Mouse (Mus musculus): ENCODE measurements around the gene Wbp2. TPM values are rescaled to one million over a fixed set of nuclear protein-coding genes. Genes with fewer than 3 reads are reported as not detected.

Gene Wbp2
- 43.1 and 47.9 TPM in 2 replicates for polyA plus RNA-seq (2015; fragmentation: Nextera tagmentation; extraction: Ambion mirVana)

DNA sequence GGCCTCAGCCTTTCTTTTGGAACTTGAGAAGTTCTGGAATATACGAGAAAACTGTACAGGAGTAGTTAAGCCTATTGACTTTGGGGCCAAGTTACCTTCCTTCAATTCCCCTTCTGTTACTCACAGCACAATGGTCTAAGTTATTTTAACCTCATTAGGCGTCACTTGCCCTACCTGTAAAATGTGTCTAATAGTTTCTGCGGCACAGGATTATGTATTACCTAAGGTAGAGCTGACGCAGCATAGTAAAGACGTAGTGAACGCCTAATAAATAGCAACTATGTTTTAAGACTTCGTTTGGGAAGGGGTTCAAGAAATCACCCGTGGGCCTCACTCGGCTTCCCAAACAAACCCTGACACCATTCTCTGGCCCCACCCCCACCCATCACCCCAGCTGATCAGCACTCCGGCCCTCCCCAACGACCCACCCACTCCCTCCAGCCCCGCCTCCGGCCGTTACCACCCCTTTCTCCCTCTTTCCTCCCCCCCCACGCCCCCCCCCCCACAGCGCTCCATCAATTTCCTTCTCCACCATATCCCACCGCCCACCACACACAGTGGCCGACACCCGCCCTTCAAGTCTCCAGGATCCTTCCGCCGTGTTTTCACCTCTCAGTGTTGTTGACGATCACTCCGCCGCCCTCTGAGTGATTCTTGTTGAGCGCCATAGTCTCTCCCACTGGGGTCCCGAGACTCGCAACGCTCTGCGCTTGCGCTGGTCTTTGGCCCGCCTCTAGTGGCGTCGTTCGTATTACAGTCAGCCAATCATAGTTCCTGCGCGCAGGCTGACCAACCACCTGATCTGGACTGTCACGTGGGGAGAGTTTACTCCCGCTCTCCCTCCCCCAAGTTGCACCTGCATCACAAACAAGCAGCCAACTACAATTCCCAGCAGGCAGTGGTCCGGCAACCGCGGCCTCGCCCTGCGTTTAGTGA, at the start of gene Wbp2:
Gene Wbp2 (minus strand): TSS at position 738 of the 936 bp plus-strand sequence.
- Histone ChIP-seq H3K4me1 (peaks cover 21% of the 10 kb centered on the region), H3K36me3 (peaks cover 26% of the 10 kb centered on the region), H3K27ac (peak within 1 kb of the TSS; percentile 75), H3K27me3 (no peaks in the 10 kb centered on the region), H3K9ac (peak within 1 kb of the TSS; percentile 55), H3K4me2 (replicated peaks) (peak within 1 kb of the TSS; percentile 67), H3K4me3 (peak within 1 kb of the TSS; percentile 49), H3K9me3 (no peaks in the 10 kb centered on the region)
- 3% methylated on average over 40 of the region's 43 CpGs for WGBS
- ATAC-seq (ENCODE audit: low FRiP score, low read depth) = peak; percentile 96

DNA sequence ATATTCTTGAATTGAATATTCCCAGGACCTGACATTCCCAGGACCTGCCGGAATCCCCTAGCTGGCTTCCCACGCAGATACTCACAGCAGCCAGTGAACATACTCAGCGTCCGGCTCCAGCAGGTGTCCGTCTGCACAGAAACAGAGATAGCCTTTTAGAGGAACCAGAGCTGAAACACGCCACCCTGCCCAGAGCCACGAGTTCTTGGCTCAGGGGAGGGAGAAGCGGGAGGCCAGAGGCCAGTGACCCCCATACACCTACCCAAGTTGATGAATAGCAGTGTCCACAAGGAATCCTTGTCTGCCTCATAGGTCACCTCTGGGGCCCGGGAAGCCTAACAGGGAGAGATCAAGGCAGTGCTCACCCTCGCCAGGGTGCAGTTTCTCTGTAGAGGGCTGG, 47.4 kb upstream of the Wbp2 start:
- 82% methylated on average over 10 of the region's 10 CpGs for WGBS
- Histone ChIP-seq H3K27me3 (no peaks in the 10 kb centered on the region), H3K9ac (no peak overlapping the region), H3K9me3 (no peaks in the 10 kb centered on the region), H3K4me2 (replicated peaks) (no peak overlapping the region), H3K36me3 (peaks cover 45% of the 10 kb centered on the region), H3K27ac (no peak overlapping the region), H3K4me1 (peaks cover 39% of the 10 kb centered on the region), H3K4me3 (no peak overlapping the region)
- no peak for ATAC-seq (ENCODE audit: low FRiP score, low read depth)

DNA sequence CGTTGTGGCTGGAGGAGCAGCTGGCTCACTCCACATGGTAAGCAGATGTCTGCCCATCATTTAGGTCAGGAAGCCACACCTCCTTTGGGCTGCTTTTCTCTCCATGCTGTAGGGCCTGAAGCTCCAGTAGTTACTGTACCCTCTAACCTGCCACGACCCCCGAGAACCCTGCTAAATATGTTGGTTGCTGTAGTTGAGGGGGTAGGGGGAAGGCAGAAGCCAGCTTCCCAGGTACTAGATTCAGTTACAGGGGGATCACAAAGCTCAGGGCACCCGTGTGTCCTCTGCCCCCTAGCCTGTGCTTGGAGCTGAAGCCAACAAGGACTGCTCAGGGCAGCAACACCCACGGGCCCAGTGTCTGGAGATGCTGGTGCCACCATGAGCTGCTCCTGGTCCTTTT, 46.7 kb upstream of the Wbp2 start:
- Histone ChIP-seq H3K4me2 (replicated peaks) (no peak overlapping the region), H3K9me3 (no peaks in the 10 kb centered on the region), H3K4me1 (peaks cover 40% of the 10 kb centered on the region), H3K4me3 (no peak overlapping the region), H3K9ac (no peak overlapping the region), H3K27me3 (no peaks in the 10 kb centered on the region), H3K27ac (no peak overlapping the region), H3K36me3 (peaks cover 45% of the 10 kb centered on the region)
- no peak for ATAC-seq (ENCODE audit: low FRiP score, low read depth)
- 52% methylated on average over 5 of the region's 5 CpGs for WGBS

GRCm38 (mm10) chr11:116132366-116133333, 45.9 kb upstream of the Wbp2 start:
- no peak for ATAC-seq (ENCODE audit: low FRiP score, low read depth)
- H3K36me3 ChIP-seq = peaks cover 45% of the 10 kb centered on the region
- no peak overlapping the region for H3K4me2 ChIP-seq (replicated peaks)
- 75% methylated on average over 16 of the region's 16 CpGs for WGBS
- no peak overlapping the region for H3K27ac ChIP-seq
- H3K4me1 ChIP-seq = peaks cover 42% of the 10 kb centered on the region
- no peak overlapping the region for H3K9ac ChIP-seq
- no peak overlapping the region for H3K4me3 ChIP-seq
- H3K9me3 ChIP-seq = no peaks in the 10 kb centered on the region
- no peaks in the 10 kb centered on the region for H3K27me3 ChIP-seq

DNA sequence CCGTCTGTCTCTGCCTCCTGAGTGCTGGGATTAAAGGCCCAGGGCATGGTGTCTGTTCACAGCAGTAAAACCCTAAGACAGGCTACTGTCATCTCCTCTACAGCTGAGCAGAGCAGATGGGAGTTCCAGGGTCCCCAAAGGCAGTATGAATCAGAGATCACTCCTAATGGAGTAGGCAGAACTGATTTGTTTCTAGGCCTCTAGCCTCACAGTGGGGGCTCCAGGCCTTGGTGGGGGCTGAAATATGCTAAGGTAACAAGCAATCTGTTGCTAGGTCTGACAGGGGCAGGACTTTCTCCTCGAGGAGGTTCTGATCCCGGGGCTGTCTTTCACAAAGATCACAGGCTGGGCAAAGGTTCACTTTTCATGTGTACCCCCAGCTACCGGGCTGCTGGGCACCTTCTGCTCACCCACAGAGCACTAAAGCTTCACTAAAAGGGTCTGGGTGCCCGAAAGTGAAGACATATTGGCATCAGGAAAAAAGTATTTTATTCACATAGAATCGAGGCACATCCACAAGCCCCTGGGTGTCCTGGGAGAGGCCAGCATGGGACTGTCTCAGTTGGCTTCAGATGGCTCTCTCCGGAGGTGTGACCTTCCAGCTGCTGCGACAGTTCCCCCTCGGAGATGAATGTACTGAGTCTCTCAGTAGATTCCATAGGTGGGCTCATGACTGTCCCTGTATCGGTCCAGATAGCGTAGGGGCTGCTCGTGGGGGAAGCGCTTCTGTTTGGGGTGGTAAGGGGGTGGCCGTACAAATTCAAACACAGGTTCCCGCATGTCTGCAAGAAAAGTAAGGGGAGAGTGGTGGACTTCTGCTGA, 44.8 kb upstream of the Wbp2 start:
- 80% methylated on average over 15 of the region's 15 CpGs for WGBS
- Histone ChIP-seq H3K27me3 (no peaks in the 10 kb centered on the region), H3K4me1 (peaks cover 44% of the 10 kb centered on the region), H3K36me3 (peaks cover 45% of the 10 kb centered on the region), H3K9ac (peak overlapping the region; percentile 81), H3K9me3 (no peaks in the 10 kb centered on the region), H3K4me2 (replicated peaks) (peak overlapping the region; percentile 76), H3K4me3 (peak overlapping the region; percentile 63), H3K27ac (peak overlapping the region; percentile 88; the same call in 1 of the 2 replicates)
- ATAC-seq (ENCODE audit: low FRiP score, low read depth) = no peak

DNA sequence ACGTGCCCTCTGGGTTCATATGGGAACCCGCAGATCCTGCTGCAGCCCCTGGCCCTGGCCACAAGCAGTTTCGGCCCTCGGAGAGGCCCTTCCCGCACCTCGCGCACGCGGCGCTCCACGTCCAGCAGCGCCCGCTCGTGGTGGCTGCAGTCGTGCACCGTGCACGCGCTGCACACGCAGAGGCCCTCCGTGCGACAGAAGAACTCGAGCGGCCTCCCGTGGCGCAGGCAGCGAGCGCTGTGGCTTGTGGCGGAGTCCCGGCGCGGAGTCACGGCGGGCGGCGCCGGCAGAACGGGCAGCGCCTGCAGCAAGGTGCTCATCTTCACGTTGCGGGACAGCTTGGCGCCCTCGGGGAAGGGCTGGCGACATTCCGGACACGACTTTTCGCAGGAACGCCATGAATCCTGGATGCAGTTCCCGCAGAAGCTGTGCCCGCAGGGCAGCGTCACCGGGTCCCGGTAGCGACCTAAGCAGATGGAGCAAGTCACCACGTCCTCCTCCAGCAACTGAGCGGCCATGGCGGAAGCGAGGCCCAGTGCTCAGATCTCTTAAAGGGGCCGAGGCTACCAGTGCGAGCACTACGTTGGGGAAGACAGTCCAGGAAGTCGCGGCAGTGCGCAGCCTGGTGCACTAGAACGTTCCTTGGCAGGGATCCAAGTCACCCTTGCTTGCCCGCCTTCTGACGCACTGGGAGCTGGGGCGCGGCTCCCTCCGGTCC, 43.9 kb upstream of the Wbp2 start, which contains the start of gene Trim65:
Gene Trim65 (minus strand): TSS at position 641 of the 718 bp plus-strand sequence.
- WGBS = 1% methylated on average over 69 of the region's 69 CpGs
- peak within 1 kb of the TSS; percentile 81 for H3K9ac ChIP-seq
- no peaks in the 10 kb centered on the region for H3K9me3 ChIP-seq
- H3K36me3 ChIP-seq = peaks cover 48% of the 10 kb centered on the region
- H3K4me3 ChIP-seq = peak within 1 kb of the TSS; percentile 63
- peak; percentile 85 for ATAC-seq (ENCODE audit: low FRiP score, low read depth)
- no peaks in the 10 kb centered on the region for H3K27me3 ChIP-seq
- peak within 1 kb of the TSS; percentile 76 for H3K4me2 ChIP-seq (replicated peaks)
- H3K4me1 ChIP-seq = peaks cover 44% of the 10 kb centered on the region
- peak within 1 kb of the TSS; percentile 88 for H3K27ac ChIP-seq

DNA sequence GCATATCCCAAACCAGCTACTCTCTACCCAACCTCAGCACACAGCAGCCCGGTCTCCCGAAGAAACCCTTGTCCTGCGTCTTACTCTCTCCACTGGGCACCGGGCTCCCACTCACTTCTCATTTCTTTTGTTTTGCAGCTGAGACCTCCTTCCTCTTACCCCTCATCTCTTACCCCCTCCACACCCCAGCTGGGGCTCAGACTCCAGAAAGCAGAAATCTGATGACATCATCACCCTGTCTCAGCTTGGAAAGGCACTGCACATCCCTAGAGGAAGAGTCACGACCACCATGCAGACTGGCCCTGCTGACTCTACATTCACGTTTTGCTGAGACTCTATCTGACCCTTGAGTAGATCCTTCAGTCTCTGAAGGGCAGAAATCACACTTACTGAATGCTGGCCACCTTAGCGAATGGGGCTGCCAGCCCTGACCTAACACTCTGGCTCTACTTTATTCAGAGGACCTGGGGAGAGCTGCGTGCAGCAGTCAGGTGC, 43.2 kb upstream of the Wbp2 start:
- Histone ChIP-seq H3K27ac (peak overlapping the region; percentile 88; the same call in 1 of the 2 replicates), H3K4me3 (peak overlapping the region; percentile 63), H3K4me2 (replicated peaks) (peak overlapping the region; percentile 76), H3K9me3 (peaks cover 4% of the 10 kb centered on the region; the same call in 1 of the 2 replicates), H3K27me3 (no peaks in the 10 kb centered on the region), H3K36me3 (peaks cover 47% of the 10 kb centered on the region), H3K4me1 (peaks cover 44% of the 10 kb centered on the region), H3K9ac (peak overlapping the region; percentile 81)
- ATAC-seq (ENCODE audit: low FRiP score, low read depth) = peak; percentile 2; the same call in 1 of the 2 replicates
- 46% methylated on average over 8 of the region's 8 CpGs for WGBS

GRCm38 (mm10) chr11:116129091-116129790, 42.4 kb upstream of the Wbp2 start:
- Histone ChIP-seq H3K9ac (peak overlapping the region; percentile 81; the same call in 1 of the 2 replicates), H3K27me3 (no peaks in the 10 kb centered on the region), H3K9me3 (peaks cover 4% of the 10 kb centered on the region; the same call in 1 of the 2 replicates), H3K27ac (no peak overlapping the region), H3K4me3 (no peak overlapping the region), H3K4me1 (peaks cover 44% of the 10 kb centered on the region), H3K36me3 (peaks cover 39% of the 10 kb centered on the region), H3K4me2 (replicated peaks) (peak overlapping the region; percentile 76)
- no peak for ATAC-seq (ENCODE audit: low FRiP score, low read depth)
- 83% methylated on average over 9 of the region's 9 CpGs for WGBS

- peak overlapping the region; percentile 48; the same call in 1 of the 2 replicates for H3K27ac ChIP-seq
- H3K9me3 ChIP-seq = peaks cover 4% of the 10 kb centered on the region; the same call in 1 of the 2 replicates
- no peak for ATAC-seq (ENCODE audit: low FRiP score, low read depth)
- H3K36me3 ChIP-seq = peaks cover 31% of the 10 kb centered on the region
- no peak overlapping the region; the same call in 1 of the 2 replicates for H3K4me3 ChIP-seq
- no peaks in the 10 kb centered on the region for H3K27me3 ChIP-seq
- H3K4me1 ChIP-seq = peaks cover 44% of the 10 kb centered on the region
- H3K9ac ChIP-seq = 0 out of 2 replicates have a peak overlapping the region, but pooled peaks have one; percentile 4
- WGBS = 64% methylated on average over 9 of the region's 9 CpGs
- H3K4me2 ChIP-seq (replicated peaks) = peak overlapping the region; percentile 55
These were observed 41.2 kb upstream of the Wbp2 start for GRCm38 (mm10) chr11:116127986-116128385.
